Mouse (Mus musculus): ENCODE results near the gene Ccr1.
"Not testable (repeated sequence)": the region's sequence is repeated elsewhere in the genome, so short reads cannot be mapped to it uniquely, and the experiment has no call there.

Ccr1 gene

DNA sequence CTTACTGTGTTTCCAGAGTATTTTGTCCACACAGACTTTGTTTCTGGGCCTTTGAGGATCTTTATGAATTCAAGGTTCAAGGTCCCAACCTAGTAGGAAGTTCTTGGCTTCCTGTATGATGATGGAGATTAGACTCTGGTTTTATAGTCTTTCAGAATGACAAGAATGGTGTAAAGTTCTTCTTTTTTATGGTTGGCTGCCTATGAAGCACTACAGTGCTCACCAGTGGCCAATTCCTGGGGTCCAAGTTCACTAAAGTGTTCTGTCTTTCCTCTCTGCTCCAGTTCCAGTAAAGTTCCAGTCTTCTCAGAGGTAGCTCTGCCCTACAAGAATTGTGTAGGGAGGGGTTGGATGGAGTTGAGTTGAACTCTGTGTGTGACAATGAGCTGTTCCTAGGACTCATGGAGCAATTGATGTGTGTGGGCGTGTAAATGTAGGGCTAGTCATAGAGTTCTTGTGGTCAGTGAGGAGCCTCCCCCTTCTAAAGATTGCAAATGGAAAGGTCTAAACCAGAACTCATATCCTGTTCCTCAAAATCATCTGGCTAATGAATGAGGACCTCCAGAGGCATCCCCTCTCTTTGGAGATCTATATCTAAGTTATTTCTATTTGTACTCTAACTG is at the start of gene Ccr1:
Gene Ccr1 (minus strand): TSS at position 403 of the 623 bp plus-strand sequence.
- DNase-seq (ENCODE audit: low read depth), result peak; percentile 34

DNA sequence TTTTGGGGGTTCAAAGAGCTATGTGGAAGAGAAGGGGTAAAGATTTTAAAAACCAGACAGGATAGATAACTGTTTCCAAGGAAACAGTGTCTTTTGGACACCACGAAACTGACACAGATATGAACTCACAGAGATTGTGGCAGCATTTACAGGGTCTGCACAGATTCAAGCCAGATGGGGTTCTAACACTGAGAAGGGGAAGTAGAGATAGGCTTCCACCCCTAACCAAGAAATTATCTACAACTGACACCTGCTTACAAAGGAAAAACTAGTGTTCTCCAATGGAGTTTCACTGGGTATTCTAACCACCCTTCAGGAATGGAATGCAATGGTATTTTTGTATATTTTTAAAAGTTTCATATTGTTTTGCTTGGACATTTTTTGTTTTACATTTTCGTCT is 47.6 kb upstream of the Ccr1 start:
- DNase-seq (ENCODE audit: low read depth), result no peak

DNA sequence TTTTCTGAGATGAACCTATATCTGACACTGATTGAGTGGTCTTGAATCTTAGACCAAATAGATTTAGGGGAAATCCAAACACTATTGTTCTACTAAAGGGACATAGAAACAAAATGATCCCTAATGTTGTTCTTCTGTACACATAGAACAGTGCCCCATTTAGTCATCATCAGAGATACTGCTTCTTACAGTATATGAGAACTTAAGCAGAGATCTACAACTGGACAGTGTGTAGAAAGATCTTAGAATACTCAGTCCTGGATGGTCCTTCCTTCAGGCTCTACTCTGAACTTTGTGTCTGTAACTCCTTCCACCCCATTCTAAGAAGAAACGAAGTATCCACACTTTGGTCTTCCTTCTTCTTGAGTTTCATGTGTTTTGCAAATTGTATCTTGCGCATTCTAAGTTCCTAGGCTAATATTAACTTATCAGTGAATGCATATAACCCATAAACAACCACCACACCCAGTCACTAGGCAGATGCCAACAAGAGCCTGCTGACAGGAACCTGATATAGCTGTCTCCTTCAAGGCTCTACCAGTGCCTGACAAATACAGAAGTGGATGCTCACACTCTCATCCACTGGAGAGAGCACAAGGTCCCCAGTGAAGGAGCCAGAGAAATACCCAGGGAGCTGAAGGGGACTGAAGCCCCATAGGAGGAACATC is 46.6 kb upstream of the Ccr1 start:
- DNase-seq (ENCODE audit: low read depth), result no peak

DNA sequence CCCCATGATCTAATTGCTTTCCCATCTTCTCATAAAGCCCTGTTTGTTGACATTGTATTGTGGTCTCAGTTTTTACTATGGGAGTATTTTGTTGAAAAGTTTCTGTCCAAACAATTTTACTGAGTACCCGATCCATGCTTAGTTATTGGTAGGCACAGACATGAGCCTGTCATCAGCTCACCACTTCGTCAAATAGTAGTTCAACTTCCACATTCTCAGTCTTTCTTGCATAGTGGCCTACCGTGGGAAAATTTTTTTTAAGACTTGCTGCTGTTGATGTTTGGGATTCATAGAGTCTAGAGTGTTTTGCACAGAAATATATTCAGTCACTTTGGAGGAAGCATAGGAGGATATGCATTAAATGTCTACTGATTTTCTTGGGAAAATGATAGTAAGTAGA is 44.8 kb upstream of the Ccr1 start:
- no peak for DNase-seq (ENCODE audit: low read depth)

DNA sequence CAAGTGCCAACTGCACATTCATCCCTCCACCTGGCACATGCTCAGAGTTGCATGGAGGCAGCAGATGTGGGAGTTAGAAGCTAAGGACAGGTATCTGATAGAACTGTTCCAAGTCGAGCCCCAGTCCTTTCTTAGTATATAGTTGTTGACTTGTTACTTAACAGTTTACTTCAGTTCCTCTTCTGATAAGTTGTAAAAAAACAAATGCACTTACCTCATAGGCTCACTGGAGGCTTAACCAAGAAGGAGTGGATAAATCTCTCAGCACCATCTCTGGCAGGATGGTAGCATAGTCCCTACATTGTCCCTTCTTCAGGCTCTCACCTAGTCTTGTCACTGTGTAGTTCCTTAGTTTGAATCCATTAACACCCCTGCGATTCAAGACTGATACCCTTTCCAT is 44.2 kb upstream of the Ccr1 start:
- DNase-seq (ENCODE audit: low read depth), result no peak

DNA sequence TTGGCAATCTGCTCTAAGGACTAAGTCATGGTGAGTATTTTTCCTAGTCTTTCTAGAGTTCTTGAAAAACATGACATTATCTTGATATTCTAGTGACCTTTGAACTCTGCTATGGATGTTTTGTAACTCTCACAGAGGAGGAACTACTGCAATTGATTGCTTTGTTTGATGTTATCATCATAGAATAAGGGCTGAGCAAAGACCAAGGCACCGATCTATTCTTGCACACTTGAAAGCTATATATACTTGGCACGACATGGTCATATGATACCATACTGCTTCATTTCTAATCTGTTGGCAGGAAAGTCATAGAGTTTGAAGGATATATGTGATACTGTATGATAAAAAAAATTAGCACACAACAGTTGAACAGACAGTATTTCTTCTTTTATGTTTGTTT is 31.3 kb upstream of the Ccr1 start:
- DNase-seq (ENCODE audit: low read depth), result no peak

DNA sequence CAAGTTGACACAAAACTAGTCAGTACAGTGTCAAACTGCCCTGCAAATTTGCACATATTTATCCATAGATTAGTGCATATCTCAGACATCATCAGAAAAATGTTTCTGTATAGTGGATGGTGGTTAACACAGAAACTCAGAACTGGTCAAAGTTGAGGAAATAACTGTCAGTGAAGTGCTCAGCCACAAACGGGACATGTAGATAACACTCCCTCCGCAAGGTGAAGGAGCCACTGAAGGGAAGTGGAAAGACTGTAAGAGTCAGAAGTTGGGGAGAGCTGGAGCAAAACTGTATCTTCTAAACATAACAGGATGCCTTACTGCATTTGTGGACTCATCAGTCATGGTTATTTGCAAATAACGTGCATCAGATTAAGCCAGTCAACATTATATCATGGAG is 29.2 kb upstream of the Ccr1 start:
- DNase-seq (ENCODE audit: low read depth), result no peak

DNA sequence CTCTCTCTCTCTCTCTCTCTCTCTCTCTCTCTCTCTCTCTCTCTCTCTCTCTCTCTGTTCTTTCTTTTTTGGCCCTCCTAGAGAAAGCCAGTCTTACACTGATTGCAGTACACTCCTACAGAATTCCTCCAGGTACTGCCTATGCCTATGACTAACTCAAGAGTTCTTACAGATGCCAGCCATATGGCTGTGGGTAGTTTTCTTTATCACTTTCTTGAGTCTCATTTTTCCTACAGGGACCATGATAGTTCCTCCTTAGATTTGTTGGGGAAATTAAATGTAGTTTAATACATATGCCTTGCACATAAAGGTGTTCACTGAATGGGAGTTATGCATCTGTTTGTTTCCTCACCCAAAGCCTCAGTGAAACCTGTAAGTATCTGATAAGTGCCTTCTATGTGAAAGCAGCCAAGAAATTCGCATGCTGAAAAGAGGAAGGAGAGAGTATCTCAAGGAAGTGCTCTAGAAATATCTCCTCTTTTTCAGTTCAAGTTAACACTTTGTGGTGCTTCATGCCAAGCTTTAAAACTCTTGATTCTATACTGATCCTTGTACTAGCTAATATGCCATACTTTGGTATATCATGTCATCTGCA is 22.9 kb upstream of the Ccr1 start:
- peak; percentile 22 for DNase-seq (ENCODE audit: low read depth)

DNA sequence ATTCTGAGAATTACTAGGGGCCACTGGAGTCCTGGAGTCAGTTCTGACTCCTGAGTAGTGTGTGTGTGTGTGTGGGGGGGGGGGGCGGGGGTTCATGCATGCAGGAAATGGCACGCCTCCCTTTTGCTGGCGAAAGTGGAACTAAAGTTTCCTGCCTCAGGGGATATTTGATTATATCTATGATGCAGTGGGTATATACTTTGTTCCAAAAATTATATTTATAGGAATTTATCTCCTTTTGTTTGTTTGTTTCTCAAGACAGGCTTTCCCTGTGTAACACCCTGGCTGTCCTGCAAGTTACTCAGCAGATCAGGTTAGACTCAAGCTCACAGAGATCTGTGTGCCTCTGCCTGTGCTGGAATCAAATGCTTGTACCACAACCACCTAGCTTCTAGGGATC is 21.2 kb upstream of the Ccr1 start:
- peak; percentile 76 for DNase-seq (ENCODE audit: low read depth)

DNA sequence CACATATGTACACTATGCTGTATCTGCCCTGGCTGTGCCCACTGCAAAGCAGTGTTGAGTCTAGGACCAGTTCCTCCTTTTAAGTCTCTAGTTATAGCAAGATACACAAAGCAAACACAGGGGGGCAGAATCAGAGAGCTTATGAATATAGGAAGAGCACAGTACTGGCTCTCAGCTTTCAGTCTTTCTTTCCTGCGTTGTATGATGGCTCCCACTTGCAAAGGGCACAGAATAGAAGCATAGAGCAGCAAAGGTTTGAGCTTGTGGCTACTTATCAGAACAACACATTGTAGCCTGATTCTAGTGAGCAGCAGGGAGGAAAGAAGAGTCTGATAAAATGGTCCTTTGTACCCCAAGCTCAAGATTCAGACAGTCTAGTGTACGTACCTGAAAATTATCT is 17.7 kb upstream of the Ccr1 start:
- peak; percentile 81 for DNase-seq (ENCODE audit: low read depth)

DNA sequence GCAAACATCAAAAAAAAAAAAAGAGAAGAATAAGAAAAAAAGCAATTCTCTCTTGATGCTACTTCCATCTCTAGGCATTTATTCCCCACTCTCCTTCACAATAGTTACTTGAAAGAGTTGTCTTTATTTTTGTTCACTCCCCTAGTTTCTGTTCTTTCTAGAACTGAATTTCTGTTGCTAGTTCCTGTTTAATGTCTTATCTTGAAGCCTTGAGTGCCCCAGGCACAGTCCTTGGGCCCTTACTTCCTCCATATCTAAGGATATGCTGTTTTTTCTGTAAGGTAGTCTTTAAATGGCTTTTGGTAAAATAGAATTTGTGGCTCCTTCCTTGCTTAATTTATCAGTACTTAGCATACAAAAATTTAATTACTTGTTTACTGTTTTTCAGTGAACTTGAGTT is 16.5 kb upstream of the Ccr1 start:
- no peak for DNase-seq (ENCODE audit: low read depth)

DNA sequence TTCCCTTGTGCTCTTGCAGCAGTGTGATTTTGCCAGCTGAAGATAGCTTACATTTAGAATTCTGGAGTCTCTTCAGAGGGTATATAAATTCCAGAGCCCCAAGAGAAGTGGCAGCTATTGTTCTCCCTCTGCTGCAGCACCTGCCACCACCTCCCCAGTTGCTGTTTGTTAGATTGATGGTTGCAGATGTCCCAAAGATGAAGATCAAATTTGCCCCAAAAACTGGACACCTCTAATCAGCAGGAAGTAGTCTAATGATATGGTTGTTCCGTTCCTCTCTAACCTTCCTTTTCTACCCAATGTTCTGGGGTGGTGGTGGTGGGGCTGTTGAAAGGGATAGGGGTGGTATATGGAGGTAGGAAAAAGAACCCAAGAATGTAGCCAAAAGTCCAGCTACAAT is 14.2 kb upstream of the Ccr1 start:
- no peak for DNase-seq (ENCODE audit: low read depth)

DNA sequence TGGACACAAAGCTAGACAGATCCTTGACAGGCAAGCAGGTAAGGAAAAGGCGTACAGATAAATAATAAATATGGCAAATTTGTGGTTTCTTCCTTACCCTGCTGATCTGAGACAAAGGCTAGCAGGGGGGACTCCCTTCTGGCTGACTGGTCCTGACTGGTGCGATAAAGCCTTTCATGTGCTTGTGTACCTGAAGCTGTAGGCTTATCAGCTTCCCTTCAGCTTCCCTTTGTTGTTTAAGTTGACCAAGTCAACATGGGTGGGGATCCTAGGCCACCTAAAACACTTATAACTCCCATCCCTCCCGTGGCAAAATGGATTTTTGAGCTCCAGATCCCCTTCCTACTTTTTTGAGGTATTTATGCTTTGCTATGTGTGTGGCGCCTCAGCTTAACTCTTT is 13.4 kb upstream of the Ccr1 start:
- DNase-seq (ENCODE audit: low read depth), result no peak

DNA sequence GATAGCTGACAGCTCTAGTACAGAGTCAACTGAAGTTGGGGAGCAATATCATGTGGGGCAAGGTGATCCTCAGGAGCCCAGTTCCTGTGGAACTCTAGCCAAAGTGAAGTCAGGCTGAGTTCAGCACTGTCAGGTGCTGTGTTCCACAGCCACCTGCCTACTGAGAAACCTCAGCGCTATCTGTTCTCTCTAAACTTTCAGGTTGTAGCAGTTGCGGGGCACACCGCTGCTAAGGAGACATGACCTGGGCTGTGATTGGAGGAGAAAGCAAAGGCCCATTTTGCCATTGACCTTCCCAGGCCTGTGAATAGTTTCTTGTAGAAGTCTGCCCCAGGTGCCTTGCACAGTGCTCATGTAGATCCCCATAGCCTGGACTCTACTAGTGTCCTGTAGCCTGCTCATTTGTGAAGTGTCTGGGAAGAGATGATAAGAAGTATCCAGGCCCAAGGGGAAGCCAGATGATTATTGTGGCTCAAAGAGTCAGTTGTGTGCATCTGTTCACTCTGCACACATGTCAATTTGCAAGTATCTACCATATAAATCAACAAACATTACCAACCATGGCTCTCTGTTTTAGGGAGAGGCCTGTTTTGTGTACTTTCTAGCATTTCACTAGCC is 12.5 kb upstream of the Ccr1 start:
- DNase-seq (ENCODE audit: low read depth), result not testable (repeated sequence)

DNA sequence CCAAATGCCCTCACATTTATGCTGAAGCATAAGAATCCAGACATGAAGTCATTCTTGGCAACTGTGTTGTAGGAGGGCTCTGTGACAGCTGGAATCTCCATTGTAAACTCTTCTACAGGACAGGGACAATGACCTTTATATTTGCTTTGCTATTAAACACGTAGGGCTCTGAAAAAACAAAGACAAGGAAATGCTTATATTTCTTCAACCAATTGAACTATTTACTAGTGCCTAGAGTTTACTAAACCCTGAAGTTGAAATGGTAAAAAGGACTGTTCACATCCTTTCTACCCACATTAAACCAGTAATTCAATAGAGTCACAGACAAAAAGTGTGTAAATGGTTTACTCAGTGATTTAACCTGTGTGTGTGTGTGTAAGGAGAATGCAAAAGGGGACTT is 9.8 kb upstream of the Ccr1 start, which contains the start of gene Ccr1l1:
Gene Ccr1l1 (minus strand): TSS at position 101 of the 400 bp plus-strand sequence.
- no peak for DNase-seq (ENCODE audit: low read depth)

DNA sequence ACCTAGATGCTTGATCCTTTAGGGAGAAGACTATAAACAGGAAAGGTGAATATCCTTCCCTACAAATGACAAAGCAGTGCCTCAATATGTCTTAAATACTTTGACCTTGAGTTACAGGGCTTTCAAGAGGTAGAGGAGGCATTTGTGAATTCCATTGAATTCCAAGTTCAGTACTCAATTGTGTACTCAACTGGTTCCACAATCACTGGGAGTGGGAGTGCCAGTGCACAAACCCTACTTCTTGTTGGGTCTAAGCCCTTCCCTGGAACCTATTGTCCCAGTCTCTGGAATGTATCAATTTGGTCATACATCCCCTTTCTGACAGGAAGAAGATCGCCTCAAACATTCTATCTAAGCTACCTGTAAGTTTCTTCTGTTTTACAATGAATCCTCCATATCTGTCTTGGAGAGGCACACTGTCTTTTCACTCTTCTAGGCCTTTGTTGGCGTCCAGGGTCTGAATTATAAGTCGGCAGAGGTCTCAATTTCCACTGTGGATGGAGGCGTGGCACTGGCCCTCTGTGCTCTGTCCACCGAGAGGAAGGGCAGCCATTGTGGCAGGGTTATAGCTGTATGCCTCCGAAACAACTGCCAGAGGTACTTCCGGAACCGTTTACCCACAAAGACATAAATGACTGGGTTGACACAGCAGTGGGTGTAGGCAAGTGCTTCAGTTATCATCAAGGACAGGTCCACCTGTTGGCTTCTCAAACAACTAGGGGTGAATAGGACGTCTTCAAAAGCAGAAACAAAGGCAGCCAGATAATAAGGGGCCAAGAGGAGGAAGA is 8.6 kb upstream of the Ccr1 start:
- peak; percentile 25 for DNase-seq (ENCODE audit: low read depth)

DNA sequence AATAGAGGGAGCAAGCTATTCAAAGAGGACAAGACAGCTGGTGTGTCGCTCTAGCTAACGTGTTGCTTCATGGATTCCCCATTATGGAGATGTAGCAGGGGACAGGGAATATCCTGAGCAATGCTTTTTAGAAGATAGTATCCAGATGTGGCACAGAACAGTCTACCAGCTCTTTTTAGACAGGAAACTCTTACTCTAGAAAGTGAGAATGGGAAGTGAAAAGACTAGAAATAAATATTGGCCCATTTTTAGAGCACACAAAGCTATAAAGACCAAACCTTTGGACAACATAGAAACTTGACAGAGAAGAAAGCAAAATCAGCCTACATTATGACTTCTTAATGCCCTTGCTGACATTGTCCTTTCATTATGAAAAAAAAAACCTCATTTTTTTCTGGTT is 7.1 kb upstream of the Ccr1 start:
- no peak for DNase-seq (ENCODE audit: low read depth)

DNA sequence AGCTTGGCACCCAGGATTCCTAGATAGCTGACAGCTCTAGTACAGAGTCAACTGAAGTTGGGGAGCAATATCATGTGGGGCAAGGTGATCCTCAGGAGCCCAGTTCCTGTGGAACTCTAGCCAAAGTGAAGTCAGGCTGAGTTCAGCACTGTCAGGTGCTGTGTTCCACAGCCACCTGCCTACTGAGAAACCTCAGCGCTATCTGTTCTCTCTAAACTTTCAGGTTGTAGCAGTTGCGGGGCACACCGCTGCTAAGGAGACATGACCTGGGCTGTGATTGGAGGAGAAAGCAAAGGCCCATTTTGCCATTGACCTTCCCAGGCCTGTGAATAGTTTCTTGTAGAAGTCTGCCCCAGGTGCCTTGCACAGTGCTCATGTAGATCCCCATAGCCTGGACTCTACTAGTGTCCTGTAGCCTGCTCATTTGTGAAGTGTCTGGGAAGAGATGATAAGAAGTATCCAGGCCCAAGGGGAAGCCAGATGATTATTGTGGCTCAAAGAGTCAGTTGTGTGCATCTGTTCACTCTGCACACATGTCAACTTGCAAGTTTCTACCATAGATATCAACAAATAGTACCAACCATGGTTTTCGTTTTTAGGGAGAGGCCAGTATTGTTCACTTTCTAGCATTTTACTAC is 1.5 kb downstream of the Ccr1 start:
- not testable (repeated sequence) for DNase-seq (ENCODE audit: low read depth)

DNA sequence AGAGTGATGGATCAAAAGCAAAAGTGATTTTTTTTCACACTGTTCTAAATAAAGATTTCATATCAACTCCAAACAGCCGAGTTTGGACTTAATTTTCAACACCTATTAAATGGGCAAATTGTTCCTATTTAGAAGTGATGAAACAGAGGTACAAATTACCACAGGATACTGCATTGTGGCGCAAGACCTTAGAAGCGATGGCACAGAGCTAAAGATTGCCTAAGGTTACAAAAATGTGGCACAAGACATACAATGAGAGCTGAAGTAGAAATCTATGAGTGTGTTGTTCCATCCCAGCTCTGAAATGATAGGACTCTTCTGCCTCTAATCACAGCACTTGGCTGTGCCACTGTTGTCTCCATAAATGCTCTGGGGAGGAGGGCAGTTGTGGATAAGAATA is 3.7 kb downstream of the Ccr1 start:
- no peak for DNase-seq (ENCODE audit: low read depth)

DNA sequence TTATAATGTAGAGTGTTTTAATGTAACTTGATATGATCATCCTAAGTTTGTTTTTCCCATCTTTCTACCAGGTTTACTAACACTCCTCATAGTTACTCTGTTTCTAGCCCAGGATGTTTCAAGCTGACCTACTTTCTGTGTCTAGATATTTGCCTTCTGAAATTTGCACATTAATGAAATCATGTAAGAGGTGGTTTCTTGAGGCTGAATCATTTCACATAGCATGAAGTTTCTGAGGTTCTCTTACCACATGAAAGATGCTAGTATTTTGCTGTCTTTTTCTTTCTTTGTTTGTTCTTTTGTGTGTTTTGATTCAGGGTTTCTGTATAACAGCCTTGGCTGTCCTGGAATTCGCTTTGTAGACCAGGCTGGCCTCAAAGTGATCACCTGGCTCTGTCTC is 8.3 kb downstream of the Ccr1 start:
- peak; percentile 67 for DNase-seq (ENCODE audit: low read depth)

DNA sequence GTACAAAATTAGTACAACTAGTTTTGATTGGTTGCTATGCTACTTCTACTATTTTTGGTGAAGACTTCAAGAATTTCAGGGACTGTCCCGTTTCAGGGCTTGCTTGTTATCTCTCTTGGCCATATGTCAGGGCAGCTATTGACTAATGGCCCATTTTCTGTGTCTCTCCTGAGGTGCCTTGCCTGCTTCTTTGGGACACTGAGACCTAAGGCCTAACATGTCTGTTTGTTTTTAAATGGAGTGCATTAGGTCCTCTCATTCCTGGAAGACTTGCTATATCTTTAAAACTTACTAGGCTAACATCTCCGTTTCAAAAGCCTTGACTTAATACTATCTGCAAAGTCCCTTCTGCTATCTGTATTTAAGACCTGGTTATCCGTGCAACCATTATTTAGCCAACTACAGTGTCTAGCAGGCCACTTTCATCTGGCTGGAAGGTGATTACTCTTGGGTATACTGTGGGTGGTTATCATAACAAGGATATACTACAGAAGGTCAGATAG is 10.5 kb downstream of the Ccr1 start:
- DNase-seq (ENCODE audit: low read depth), result no peak

DNA sequence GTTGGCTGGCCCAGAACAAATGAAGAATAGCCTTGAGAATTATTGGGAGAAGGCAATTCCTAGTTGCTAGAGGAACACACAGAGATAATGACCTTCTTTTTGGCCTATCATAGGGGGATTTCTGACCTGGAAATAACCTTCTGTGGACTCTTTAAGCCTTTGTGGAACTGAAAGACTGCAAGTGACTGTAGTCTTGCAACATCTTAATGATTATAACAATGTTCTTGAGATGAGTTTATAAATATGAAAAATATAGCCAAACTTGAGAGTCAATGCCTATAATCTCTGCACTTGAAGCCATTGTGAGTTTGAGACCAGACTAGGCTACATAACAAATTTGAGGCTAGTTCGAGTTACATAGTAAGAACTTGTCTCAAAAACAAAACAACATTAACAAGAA is 11.6 kb downstream of the Ccr1 start:
- DNase-seq (ENCODE audit: low read depth), result no peak
